Mouse (Mus musculus): ENCODE data around the gene Ccnl2.
"Not testable (repeated sequence)": the region's sequence is repeated elsewhere in the genome, so short reads cannot be mapped to it uniquely, and the experiment has no call there.

Ccnl2 gene

DNA sequence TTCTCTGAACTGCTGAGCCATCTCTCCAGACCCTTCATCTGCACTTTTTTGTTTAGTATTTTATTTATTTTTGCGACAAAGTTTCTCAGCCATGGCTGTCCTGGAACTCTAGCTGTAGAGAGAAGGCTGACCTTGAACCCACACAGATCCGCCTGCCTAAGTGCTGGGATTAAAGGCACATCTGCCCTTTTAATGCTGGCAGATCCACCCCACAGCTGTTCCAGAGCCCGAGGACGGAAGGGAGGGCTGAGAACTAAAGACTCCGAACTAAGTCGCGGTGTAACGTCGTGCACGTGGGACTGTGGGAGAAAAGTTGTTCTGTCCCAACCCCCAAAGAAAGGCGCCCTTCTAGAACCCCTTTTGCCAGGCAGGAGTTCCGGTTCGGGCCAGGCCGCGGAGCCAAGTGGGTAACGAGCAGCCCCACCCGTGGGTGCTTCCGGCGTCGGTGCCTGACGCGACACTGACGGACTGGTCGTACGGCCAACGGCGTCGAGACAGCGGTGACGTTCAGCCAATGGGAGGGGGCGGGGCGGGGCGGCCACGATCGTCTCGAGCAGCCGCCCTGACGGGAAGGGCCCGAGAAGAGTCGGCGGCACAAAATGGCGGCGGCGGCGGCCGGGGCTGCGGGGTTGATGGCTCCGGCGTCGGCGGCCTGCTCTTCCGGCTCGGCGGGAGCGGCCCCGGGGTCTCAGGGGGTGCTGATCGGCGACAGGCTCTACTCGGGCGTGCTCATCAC lies at the start of gene Ccnl2:
Gene Ccnl2, plus strand, starts transcription at position 561 of the 736 bp plus-strand sequence.
- DNase-seq (ENCODE audit: low read depth, low spot score): peak; percentile 97

DNA sequence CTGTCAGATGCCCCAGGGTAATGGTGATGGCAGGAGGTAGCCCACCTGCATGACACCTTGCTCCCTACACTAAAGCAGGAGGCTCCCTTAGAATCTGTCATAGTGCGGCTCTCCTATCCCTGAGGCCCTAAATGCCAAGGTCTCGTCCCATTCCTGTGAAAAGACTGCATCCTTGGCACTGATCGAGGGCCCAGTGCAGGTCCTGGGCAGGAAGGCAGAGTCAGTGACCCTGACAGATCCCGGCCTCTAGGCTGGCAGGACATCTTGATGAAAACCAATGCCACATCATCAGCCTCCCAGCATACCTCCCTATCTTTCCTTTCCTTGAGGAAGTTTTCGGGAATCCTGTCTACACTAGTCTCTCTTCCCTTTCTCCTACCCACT lies 42.8 kb upstream of the Ccnl2 start:
- DNase-seq (ENCODE audit: low read depth, low spot score): no peak

DNA sequence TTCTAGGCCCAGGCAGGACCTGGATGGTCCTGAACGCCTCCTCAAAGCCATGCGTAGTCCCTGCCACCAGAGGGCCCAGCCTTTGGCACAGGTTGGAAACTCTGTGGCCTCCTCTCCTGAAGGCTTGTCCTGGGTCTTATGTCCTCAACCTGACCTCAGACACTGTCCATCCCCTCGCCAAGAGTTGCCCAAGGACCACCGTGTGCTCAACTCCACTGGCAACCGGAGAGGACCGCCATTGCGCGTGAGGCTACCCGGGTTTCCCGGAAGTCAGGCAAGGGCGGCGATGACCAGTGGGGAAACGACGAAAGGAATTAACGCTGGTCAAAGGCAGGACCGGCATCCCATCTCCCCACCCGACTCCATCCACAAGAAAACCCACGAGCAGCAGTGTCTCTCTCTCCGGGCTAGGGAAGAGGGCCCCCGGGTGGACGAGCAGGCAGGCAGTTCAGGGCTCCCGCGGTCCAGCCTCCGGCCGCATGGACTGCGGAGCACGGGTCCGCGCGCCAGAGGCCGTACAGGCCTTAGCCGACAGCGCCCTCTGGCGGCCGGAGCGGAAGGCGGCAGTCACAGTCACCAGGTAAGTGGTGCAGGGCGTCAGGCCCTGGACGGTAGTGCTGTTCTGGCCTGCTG lies 42.3 kb upstream of the Ccnl2 start:
- DNase-seq (ENCODE audit: low read depth, low spot score): peak; percentile 90

DNA sequence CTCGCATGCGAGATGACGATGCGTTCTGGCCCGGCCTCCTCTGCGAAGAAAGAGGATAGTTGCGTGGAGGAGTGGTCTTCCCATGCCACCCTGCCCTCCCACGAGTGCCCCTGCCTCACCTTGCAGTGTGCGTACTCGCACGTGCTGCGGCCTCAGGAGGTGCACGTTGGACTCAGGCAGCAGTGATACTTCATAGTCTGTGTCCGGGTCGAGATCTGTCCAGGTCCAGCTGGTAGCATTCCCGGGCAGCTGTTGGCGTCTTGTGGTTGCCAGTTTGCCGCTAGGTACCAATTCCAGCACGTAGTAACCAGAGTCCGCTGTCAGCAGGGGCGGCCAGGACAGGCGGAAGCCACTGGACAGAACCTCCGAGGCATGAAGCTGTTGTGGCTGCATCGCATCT lies 41.7 kb upstream of the Ccnl2 start:
- peak; percentile 91 for DNase-seq (ENCODE audit: low read depth, low spot score)

DNA sequence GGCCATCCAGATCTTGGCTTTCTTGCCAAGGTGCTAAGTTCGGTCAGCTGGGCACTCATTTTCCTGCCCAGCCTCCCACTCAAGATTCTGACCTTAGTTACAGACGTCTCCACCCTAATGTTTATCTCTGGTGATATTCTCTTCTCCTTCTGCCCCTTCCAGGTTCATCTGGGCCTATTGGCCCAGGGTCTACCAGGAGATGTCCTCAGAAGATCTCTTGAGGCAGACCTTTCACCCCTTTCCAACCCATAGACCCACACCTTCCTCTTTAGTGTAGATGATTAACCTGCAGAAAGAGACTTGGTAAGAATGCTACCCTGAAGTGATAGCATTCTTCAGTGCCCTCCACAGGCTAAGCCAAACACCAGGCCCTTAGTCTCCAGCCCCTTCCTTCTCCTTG lies 40.6 kb upstream of the Ccnl2 start:
- DNase-seq (ENCODE audit: low read depth, low spot score): no peak

DNA sequence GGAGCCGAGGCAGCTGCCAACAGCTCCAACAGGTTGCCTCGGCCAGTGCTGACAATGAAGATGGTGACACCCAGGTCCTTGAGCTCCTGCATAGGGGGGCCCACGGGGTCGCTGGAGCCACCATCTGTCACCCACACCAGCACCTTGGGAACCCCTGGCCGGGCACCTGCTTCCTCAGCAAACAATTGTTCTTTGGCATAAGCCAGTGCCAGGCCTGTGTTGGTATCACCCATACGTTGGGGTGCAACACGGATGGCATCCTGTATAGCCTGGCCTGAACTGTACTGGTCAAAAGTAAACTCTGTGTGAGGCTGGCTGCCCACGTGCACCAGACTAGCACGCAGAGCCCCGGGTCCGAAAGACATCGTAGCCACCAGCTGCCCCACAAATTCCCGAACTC lies 39.5 kb upstream of the Ccnl2 start:
- DNase-seq (ENCODE audit: low read depth, low spot score): no peak

DNA sequence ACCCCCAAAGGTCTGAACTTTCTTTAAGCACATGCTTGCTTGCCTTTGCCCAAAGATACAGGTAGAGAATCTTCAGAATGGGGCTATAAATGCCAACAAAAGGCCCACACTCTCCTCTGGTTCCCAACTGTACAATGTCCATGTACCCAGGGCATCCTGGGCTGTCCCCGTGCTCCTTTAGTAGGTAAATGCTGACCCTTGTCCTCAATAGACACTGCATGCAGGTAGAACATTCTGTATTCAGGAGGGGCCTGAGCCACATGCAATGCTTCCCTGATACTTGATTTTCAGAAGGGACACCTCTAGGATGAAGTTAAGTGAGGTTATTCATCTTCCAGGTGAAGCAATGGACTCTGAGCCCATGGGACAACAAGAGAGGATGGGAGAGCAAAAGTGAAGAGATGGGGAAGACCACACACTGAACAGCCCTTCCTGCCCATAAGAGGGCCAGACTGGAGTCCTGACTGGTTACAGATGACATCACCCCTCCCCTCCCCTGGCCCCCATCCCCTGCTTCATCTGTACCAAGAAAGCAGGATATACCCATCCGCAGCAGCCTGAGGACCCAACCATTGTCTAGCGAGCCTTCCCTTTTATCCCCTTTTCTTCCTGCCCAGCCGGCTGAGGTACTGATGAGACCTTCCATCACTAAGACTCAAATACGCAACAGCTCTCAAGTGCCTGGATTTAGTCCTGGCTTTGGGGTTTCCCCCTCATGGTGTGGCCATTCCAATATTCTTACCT lies 38.8 kb upstream of the Ccnl2 start:
- DNase-seq (ENCODE audit: low read depth, low spot score): no peak

DNA sequence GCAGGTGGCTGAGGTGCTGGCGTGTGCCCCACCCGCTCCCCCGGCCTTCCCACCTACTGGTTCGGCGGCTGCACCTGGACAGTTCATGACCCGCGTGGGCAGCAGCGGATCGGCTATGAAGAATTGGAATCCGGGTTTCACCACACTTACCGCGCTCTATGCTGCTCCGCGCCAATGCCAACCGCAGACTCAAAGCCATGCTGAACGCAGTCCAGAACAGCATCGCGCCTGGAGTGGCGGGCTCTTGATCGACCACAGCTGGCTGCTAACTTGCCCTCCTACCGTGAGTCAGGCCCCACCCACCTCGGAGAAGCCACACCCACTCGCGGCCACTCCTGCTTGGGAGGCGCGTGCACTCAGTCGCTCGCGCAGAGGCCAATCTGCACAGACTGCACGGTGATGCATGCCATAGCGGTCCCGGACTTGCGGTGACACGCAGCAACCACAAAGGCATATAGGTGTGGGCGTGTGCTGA lies 38.0 kb upstream of the Ccnl2 start, which contains the start of gene Vwa1:
Gene Vwa1, minus strand, starts transcription at position 419 of the 475 bp plus-strand sequence.
- DNase-seq (ENCODE audit: low read depth, low spot score): peak; percentile 83

DNA sequence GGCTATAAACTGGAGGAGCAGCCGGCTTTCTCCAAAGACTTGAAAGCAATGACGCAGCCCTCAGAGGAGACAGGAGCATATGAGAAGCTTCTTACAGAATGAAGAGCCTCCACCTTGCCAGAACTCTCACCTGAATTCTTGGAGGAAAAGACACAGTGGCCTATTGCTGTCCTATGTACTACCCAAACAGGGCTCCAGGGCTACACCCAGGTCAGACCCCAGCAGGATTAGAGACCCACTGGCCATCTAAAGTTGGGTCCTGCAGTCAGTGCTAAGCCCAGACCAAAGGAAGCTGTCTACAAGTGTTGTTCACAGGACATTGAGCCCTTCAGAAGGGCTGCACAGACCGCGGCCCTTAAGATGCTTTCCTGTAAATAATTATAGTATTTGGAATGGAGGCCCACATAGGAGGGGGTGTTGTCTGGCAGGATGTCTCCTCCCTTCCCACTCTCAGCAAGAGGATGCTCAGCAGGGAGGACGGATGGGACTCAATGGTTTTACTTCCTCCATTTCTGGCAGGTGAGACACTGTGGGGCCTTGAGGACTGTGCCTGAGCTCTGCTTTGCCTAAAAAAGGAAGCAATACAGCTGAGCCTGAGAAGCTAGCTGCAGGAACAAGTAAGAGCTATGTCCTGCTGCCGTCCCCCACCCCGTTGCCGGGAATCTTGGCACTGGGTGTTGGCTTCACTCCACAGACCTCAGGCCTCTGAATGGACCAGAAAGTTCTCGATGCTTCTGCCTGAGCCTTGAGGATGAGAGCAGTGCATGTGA lies 37.1 kb upstream of the Ccnl2 start:
- DNase-seq (ENCODE audit: low read depth, low spot score): peak; percentile 67

DNA sequence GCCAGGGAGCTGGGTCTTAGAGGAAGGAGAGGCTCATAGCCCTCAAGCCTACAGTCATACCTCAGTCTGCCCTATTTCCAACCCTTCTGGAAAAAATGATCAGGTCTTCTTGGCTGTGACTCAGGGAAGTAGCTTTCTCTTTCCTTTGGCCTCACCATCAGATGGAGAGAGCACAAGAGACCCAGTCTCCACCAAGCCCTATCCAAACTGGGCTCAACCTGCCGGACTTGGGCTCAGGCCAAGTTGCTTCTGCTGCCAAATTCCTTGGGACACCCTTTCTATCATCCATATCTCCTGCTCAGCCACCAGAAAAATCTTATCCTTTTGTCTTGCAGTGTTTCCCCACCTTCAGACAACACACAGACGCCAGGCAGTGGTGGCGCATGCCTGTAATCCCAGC lies 36.4 kb upstream of the Ccnl2 start:
- DNase-seq (ENCODE audit: low read depth, low spot score): peak; percentile 48

DNA sequence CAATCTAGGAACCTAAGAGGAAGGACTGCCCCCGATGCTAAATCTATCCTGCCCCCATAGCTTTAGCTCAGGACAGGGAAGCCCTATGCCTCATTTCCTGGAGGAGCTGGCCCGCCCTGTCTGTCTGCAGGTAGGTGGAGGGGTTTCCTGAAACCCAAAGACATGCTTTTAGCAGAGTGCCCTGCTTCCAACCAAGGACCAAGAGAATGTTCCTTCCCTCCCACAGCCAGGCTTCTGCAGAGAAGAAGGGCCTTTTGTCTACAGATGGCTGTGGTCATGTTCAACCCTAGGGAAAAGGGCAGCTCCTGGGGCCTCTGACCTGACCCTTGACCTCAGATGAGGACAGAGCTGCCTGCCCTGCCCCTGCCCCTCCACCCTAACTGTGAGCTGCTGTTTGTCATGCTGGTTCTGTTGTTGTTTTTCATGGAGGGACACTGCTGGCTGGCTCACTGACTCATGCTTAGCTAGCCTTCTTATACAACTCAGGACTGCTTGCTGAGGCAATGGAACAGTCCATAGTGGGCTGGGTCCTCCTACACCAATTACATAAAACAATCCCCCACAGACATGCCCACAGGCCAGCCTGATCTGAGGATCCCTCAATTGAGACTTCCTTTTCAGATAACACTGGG lies 35.5 kb upstream of the Ccnl2 start:
- DNase-seq (ENCODE audit: low read depth, low spot score): no peak

DNA sequence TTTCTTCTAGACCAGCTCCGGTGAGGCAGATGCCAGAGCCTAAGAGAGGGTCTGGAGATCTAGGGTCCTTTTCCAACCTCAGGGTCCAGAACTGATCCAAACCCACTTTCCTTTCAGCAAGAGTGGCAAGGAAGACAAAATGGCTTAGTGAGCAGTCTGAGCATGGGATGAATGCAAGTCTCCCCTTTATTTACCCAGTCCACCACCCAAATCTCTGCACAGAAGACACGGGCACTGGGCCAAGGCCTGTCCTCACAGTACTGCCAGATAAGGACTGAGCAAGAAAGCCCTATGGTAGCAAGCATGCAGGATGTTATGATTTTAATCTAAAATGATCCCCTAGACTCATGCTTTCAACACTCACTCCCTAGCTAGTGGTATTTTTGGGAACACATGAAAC lies 34.5 kb upstream of the Ccnl2 start:
- no peak for DNase-seq (ENCODE audit: low read depth, low spot score)

DNA sequence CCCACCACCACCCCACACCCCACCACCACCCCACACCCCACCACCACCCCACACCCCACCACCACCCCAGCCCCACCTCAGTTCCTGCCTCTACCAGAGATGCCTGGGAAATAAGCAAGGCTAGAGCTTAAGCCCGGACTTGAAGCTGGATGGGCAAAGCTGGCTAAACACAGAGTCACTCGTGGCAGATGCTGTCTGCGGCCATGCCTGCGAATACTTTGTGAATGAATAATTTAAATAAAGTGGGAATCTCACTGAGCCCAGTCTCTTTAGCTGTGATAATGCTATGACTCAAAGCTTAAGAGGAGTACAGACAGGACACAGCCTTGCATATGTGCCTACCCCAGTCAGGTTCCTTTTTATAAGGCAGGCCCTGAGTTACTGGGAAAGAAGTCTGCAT lies 32.8 kb upstream of the Ccnl2 start:
- DNase-seq (ENCODE audit: low read depth, low spot score): no peak

DNA sequence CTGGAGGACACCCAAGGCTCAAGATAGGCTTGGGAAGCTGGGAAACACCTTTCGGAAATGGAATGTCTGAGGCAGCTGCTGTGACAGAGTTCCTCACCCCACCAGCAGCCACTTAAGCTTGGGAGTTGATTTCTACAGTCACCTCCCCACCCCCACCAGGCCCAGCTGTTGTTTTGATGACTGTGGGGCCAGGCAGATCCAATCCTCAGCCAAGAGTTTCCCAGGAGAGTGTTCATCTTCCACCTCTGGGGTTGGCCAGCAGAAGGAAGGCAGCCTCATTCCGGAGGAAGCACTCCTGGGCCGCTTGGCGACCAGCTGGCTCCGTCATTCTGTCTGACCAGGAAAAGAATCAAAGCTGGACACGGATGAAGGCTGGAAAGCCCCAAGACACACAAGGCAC lies 31.4 kb upstream of the Ccnl2 start:
- DNase-seq (ENCODE audit: low read depth, low spot score): peak; percentile 95

DNA sequence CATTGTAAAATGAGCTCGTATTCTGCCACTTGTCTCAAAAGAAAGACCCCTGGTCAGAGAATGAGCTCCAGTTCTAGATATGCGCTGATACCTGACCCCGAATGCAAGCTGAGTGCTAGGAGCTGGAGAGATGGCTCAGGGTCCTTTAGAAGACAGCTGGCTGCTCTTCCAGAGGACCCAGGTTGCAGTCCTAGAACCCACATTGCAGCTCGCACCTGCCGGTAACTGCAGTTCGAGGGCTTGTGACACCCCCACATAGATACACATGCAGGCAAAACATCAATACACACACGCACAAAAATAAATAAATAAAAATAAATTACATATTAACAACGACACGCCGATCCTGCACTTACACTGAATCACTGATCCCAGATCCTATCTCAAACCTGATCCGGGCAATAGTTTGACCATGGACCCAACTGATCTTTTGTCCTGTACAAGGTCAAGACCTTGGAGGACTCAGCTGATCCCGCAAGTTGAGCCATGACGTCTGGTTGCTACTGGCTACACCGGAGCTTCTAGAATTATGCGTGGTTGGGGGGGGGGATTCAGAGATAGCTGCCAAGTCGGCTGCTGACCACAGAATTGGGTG lies 28.7 kb upstream of the Ccnl2 start:
- DNase-seq (ENCODE audit: low read depth, low spot score): no peak

DNA sequence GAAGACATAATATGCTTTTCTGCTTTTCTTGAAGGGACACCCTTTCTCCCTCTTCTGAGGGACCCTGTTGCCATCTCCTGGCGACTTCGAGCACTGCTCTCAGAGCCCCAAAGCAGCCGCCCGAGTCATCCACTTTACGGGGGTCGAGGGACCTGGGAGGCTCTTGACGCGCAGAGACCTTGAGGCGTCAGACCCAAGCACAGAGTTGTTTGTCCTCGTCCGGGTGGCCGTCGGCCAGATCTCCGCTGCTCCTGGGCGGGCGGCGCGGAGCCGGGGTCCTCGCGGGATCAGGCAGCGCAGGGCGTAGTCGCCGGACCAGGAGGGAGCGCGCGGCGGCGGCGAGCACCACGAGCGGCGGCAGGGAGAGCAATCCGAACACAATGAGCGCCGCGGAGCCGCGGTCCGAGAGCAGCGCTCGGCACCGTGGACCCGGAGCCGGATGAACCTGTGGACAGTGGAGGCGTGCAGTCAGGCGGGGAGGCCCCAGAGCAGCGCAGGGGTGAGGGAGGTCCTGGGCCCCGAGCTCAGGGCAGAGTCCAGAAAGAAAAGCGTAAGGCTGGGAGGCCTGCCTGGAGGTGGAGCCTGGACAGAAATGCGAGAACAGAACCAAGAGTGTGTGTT lies 28.1 kb upstream of the Ccnl2 start:
- DNase-seq (ENCODE audit: low read depth, low spot score): peak; percentile 78

DNA sequence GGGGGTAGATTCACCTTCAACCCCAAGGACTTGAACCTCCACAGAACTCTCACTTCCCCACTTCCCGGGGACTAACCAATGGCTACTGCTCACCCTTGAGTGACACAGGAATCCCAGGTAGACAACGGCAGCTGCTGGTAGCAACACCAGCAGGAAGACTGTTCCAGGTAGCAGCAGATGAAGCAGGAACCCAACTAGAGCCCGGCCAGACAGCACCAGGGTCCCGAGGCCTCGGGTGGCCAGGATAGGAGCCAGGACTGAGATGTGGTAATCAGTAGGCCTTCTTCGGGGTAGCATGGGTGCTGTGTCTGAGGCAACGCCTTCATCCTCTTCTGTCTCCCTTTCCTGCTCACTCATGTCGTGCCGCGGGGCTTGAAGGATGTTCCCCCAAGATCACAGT lies 27.0 kb upstream of the Ccnl2 start:
- no peak for DNase-seq (ENCODE audit: low read depth, low spot score)

DNA sequence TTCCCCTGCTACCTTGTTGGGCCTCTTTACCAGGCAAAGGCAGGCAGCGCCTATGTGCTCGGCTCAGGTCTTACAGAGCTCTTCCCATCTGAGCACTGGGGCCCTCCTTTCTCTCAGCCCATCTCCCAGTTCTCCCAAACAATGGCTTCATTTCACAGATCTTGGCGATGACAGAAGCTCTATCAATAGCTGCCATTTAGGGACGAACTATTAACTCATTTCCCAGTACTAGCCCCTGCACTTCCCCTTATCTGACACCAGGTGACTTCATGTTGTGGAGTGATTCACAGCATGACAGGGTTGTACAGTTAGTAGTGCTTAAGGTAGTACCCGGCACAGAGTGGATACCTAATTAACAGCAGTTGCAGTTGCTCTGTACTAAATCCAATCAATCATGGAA lies 26.5 kb upstream of the Ccnl2 start, which contains the start of gene Tmem88b:
Gene Tmem88b, minus strand, starts transcription at position 56 of the 400 bp plus-strand sequence.
- no peak for DNase-seq (ENCODE audit: low read depth, low spot score)

DNA sequence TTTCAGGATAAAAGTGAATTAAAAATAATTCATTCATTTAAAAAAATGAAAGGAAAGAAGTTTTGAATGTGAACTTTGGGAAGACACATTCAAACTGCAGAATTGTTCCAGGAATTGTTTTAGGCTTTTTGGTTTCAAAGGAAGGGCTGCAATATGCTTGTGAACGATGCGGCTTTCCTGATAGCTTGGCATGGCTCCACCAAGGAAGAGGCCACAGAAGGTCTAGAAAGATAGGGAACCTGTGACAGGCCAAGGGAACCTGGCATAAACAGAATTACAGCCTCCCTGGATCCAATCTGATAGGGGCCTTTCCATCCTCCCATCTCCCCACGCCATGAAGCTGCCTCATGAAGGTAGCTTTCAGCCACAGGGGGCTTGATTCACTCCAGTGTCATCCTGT lies 24.0 kb upstream of the Ccnl2 start:
- no peak for DNase-seq (ENCODE audit: low read depth, low spot score)

DNA sequence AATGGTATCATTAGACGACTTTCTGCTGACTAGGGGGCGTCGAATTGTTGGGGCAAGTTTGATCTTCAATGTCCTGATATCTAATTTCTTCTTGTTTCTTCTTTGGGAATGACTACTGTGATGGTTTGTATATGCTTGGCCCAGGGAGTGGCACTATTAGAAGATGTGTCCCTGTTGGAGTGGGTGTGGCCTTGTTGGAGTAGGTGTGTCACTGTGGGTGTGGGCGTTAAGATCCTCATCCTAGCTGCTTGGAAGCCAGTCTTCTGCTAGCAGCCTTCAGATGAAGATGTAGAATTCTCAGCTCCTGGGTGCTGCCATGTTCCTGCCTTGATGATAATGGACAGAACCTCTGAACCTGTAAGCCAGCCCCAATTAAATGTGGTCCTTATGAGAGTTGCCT lies 23.5 kb upstream of the Ccnl2 start:
- DNase-seq (ENCODE audit: low read depth, low spot score): not testable (repeated sequence)

Measured in skeletal muscle tissue, adult 2 months (tissue).